9 mouse cellular contexts compared by ENCODE assay signal in genomic region chr10:8114530-8114929, GRCm38 (mm10).
"Had no signal": no experiment of that assay in that cellular context is flagged by ENCODE, and none has a peak within 500 bp of the region (broad histone marks: within the 10 kb centered on the region; RNA-seq: fewer than 3 reads in every experiment).

No protein-coding gene starts in this region.

- H3K36me3 ChIP-seq: limb, embryonic 13.5 days; midbrain, embryonic 12.5 days had no signal

- H3K27me3 ChIP-seq: limb, embryonic 13.5 days; midbrain, embryonic 12.5 days had no signal

- H3K4me2 ChIP-seq: limb, embryonic 13.5 days; midbrain, embryonic 12.5 days had no signal

- H3K4me1 ChIP-seq: limb, embryonic 13.5 days; midbrain, embryonic 12.5 days had no signal

- DNase-seq: kidney, postnatal 14 days; left cerebral cortex, postnatal 4 days; lung, adult 18-20 months; thymus, postnatal 25 days had no signal

- H3K9ac ChIP-seq: limb, embryonic 13.5 days; liver, embryonic 14.5 days; midbrain, embryonic 12.5 days had no signal

- ATAC-seq: midbrain, embryonic 16.5 days had no signal

- H3K9me3 ChIP-seq: limb, embryonic 13.5 days; midbrain, embryonic 12.5 days had no signal

- H3K27ac ChIP-seq: limb, embryonic 13.5 days; liver, embryonic 14.5 days; midbrain, embryonic 12.5 days; stomach, postnatal 0 days had no signal

- H3K4me3 ChIP-seq: limb, embryonic 13.5 days; midbrain, embryonic 12.5 days had no signal
